ENCODE assay signal across 9 mouse cellular contexts in genomic region chr2:131254329-131254713, GRCm38 (mm10). TPM values are rescaled to one million over a fixed set of nuclear protein-coding genes. Genes with fewer than 3 reads are reported as not detected.
A peak's percentile ranks its signal among the peaks of the same experiment; 100 is the strongest.
DNase-seq lines count a peak whose midpoint lies in the region; ATAC-seq and TF ChIP-seq lines count a peak whose summit lies in the region.
"Had no signal": no experiment of that assay in that cellular context is flagged by ENCODE, and none has a peak within 500 bp of the region (broad histone marks: within the 10 kb centered on the region; RNA-seq: fewer than 3 reads in every experiment).

No protein-coding gene starts in this region.

- H3K4me3 ChIP-seq in kidney, embryonic 14.5 days (ENCODE audit: low read length), result no peak overlapping the region

- WGBS in kidney, embryonic 14.5 days, result 48% methylated on average over 2 of the region's 2 CpGs

- H3K9me3 ChIP-seq in kidney, embryonic 14.5 days (ENCODE audit: control insufficient read depth, low read length), result no peaks in the 10 kb centered on the region

- no peak for TF ChIP-seq POLR2A in brain, embryonic 14.5 days (IDR thresholded peaks at IDR 0.05; ENCODE audit: borderline replicate concordance, extremely low read depth, insufficient read depth, insufficient read length, poor library complexity, severe bottlenecking)

- DNase-seq in heart, adult 18-20 months, result peak; percentile 36 to 45
- no peak for DNase-seq in heart, postnatal 25 days (ENCODE audit: low spot score)
- peak; percentile 1 for DNase-seq in brain, embryonic 14.5 days (ENCODE audit: low read depth)
- peak; percentile 79 for DNase-seq in lung, postnatal 10 days
- no peak for DNase-seq in frontal cortex, adult 2 months (ENCODE audit: extremely low spot score in 1 of 2, low spot score in 1 of 2)
- DNase-seq in left cerebral cortex, adult 9 months (ENCODE audit: low spot score in 2 of 2), result no peak
- no peak for DNase-seq in spleen, adult 12 weeks (ENCODE audit: low spot score)
- DNase-seq: cerebellum, adult 9-11 months had no signal

- intact Hi-C loops in heart, postnatal 25 days (cut with DNase I), result loop anchor here (2.0 to 10.0 kb wide), 2 partner anchors 160 to 290 kb away; no protein-coding TSS in a partner anchor

- H3K27me3 ChIP-seq in kidney, embryonic 14.5 days (ENCODE audit: control insufficient read depth, insufficient read depth, low read length), result no peaks in the 10 kb centered on the region

- ATAC-seq in kidney, embryonic 14.5 days (ENCODE audit: low FRiP score, low TSS enrichment), result peak; percentile 4

- no peak overlapping the region for H3K9ac ChIP-seq in kidney, embryonic 14.5 days (ENCODE audit: low read depth, low read length)

- 0 out of 2 replicates have a peak, but pooled peaks cover 3% of the 10 kb centered on the region for H3K4me1 ChIP-seq in kidney, embryonic 14.5 days (ENCODE audit: control insufficient read depth, insufficient read depth, low read length)

- TF ChIP-seq CTCF in brain, embryonic 14.5 days (IDR thresholded peaks at IDR 0.05; ENCODE audit: borderline replicate concordance, extremely low read depth, insufficient read depth, insufficient read length), result no peak

- no peaks in the 10 kb centered on the region; the same call in 1 of the 2 replicates for H3K36me3 ChIP-seq in kidney, embryonic 14.5 days (ENCODE audit: control insufficient read depth, insufficient read depth, low read length)

- peak overlapping the region; percentile 73 for H3K27ac ChIP-seq in kidney, embryonic 14.5 days (ENCODE audit: low read depth, low read length)

- H3K4me2 ChIP-seq in kidney, embryonic 14.5 days (replicated peaks; ENCODE audit: low read depth, low read length), result no peak overlapping the region

RNA-seq across cellular contexts. Expression of gene Pank2, which starts 8.0 kb away (rescaled TPM):
- total RNA-seq in heart, adult 18-20 months (2021), result 10 to 100 TPM; 21.4 to 23.1 TPM
- total RNA-seq in heart, postnatal 25 days (2021), result 10 to 100 TPM; 22.4 to 25.0 TPM
- 32.1 and 36.3 TPM in 2 replicates for polyA plus RNA-seq in brain, embryonic 14.5 days (2012; rRNA removed)
- 45.4 and 49.3 TPM in 2 replicates for polyA plus RNA-seq in kidney, embryonic 14.5 days (2014; fragmentation: Nextera tagmentation; extraction: Ambion mirVana)
- 37.7 and 38.9 TPM in 2 replicates for polyA plus RNA-seq in frontal cortex, adult 2 months (2012; rRNA removed)

RNA-seq across cellular contexts. Expression of gene Mavs, which starts 20.5 kb away (rescaled TPM):
- 10 to 100 TPM; 64.0 to 78.2 TPM for total RNA-seq in heart, adult 18-20 months (2021)
- total RNA-seq in heart, postnatal 25 days (2021), result 10 to 100 TPM; 69.3 to 69.9 TPM
- 9.3 and 10.4 TPM in 2 replicates for polyA plus RNA-seq in brain, embryonic 14.5 days (2012; rRNA removed)
- polyA plus RNA-seq in kidney, embryonic 14.5 days (2014; fragmentation: Nextera tagmentation; extraction: Ambion mirVana), result 19.7 and 23.7 TPM in 2 replicates
- polyA plus RNA-seq in frontal cortex, adult 2 months (2012; rRNA removed), result 8.2 and 8.6 TPM in 2 replicates

RNA-seq across cellular contexts. Expression of gene Ap5s1, which starts 47.4 kb away (rescaled TPM):
- 10 to 100 TPM; 36.7 to 41.7 TPM for total RNA-seq in heart, adult 18-20 months (2021)
- 10 to 100 TPM; 34.4 to 42.7 TPM for total RNA-seq in heart, postnatal 25 days (2021)
- 34.9 and 45.3 TPM in 2 replicates for polyA plus RNA-seq in brain, embryonic 14.5 days (2012; rRNA removed)
- polyA plus RNA-seq in kidney, embryonic 14.5 days (2014; fragmentation: Nextera tagmentation; extraction: Ambion mirVana), result 22.2 and 23.7 TPM in 2 replicates
- polyA plus RNA-seq in frontal cortex, adult 2 months (2012; rRNA removed), result 47.2 and 68.7 TPM in 2 replicates

Comparison
In these comparisons a context has a peak if more than half of its experiments do, and no peak if none do; other contexts are left out.
1. DNase-seq: peak in heart, adult 18-20 months (2 of 2), brain, embryonic 14.5 days (single experiment) and lung, postnatal 10 days (single experiment); none in heart, postnatal 25 days (single experiment), frontal cortex, adult 2 months (0 of 2), left cerebral cortex, adult 9 months (0 of 2) and spleen, adult 12 weeks (single experiment).